Mouse (Mus musculus): ENCODE measurements around the gene Utp11. TPM values are rescaled to one million over a fixed set of nuclear protein-coding genes. Genes with fewer than 3 reads are reported as not detected.

Utp11 gene
- 44.3 TPM for polyA plus RNA-seq (2015; fragmentation: Illumina TruSeq; extraction: RNeasy Lipid Tissue Mini Kit (QIAGEN cat#74804); ENCODE audit: insufficient read depth, low replicate concordance)

DNA sequence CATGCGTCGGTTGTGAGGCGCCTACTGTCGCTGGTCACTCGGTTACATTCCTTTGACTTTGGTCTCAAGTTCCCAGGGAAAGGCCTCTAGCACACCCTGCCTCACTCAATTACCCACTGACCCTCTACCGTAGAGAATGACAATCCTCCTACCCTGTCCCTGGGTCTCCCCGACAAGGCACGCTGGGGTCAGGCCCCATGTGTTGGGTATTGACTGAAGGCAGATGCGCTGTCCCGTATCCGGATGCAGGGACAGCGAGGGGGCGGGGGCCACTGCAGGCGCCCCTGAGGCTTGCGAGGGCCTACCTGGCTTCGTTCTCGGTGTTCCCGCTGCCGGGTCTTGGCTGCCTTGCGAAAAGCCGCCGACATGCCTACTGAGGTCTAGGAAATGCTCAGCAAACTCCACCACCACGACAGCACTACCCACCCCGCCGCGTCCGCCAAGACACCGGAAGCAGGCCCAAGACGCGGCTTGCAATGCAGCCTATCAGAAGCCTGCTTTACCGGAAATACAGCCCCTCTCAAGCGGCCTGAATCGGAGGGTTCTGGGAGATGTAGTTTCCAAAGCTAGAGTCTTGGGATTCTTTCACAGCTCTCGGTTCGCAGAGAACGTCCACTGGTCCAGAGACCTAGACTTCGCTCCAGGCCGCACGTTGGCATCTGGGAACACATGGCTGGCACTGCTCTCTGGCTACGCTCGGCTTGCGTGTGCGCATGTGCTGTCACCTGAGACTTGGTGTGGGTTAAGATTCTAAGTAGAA lies at the start of gene Utp11:
TSS of gene Utp11 (minus strand) at position 466 of the 760 bp plus-strand sequence.

DNA sequence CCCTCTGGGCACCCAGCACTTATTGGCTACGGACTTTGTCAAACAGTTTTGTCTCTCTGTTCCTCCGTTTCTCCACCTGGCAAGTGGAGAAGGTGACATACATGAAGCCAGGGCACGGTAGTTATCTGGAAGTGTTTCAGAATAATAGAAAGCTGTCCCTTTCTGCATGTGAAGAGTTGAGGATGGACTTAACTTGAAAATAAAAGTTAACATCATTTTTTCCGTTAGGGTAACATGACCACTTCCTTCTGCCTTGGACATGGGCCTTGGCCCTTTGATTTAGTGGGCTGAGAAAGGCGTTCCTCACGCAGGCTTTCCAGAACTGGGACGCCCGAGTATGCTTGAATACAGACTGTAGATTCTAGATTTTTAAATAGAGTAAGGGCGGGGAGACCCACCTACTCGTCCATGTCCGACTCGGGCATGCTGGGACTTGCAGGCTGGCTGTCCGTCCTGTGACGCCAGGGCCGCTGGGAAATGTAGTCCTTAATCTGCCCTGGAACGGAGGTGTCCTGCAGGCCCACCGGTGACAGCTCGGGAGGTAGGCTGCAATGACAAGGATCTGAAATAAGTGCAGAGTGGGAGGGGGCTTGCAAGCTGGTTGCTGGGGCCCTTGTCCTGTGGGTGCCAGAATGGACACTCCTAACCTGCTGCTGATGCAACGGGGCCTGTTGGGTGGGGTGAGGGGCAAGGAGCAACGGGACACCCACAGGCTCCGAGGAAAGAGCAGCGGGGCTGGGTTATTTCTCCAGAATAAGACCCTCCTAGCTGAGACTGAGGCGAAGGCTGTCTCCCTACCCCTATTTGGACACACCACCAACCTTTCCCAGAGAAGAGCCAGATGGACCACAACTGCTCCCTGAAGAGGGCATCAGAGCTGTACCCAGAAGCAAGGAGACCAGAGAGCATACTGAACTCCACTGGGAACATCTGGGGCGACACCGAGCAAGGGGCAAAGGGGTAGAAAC lies 48.3 kb upstream of the Utp11 start, which contains the start of gene Inpp5b:
TSS of gene Inpp5b (plus strand) at position 475 of the 968 bp plus-strand sequence.

DNA sequence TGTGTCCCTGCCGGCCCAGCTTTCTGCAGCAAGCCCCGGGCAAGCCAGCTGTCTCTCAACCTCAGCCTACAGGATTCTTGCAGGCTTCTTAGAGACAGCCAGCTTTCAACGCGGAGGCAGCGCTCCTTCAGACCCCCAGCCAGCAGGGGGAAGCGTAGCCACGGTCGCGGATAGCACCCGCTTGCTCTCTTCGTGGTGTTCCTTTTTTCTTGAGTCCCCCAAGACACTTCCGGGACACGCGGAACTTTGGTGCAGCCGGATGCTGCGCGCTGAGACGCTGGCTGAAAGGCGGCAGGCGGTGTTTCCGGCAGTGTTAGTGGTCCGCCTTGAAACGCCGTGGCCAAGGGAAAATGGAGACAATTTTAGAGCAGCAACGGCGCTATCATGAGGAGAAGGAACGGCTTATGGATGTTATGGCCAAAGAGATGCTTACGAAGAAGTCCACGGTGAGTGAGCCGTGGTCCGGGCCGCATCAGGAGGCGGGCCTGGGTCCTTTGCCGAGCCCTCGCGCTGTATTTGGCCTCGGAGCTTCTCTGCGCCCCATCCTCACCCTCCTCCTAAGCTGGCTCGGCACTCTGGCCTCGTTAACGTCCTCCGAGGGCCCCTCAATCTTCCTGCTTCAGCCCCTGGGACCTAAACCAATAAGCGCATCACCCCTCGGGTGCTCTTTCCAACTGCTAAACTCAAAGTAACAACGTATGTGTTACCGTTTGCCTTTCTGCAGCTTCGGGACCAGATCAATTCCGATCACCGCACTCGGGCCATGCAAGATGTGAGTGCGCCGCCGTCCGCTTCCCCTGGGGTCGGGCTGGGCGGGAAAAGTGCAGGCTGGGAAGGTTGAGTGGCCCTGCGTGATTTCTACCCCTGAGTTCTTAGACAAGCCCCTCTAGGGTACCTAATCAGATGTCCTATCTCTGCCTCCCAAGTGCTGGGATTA lies 21.4 kb upstream of the Utp11 start, which contains the start of gene Sf3a3:
TSS of gene Sf3a3 (plus strand) at position 232 of the 937 bp plus-strand sequence.

DNA sequence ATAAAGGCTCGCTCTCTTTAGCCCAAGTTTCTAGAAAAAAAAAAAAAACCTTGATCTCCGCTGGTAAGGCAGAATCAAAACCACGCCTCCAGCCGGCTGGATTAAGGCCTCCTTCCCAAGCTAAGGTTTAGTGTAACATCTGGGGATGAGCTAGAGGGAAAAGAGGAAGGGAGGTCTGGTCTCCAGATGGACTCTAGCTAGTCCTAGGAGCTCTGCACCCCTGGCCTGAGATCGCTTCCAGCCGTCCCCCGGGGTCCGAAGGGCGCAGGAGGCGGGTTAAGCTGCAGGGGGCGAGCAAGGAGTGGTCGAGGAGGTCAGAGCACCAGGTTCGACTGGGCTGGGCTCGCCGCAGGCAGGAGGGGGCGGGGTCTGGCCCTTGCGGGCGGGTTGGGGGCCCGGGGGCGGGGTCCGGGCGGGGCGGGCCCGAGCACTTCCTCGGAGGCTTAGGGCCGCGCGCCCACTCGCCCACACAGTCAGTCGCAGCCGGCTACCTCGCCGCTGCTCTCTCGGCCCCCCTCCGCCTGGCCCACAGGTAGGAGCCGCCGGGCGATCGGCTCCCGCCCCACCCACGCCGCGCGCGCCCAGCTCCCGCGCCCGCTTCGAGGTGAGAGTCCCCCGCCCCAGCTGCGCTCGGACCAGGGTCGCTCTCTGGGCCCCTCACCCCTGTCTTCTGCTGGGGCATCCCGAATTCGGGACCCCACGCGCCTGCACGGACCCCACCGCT lies 7.0 kb upstream of the Utp11 start, which contains the start of gene Fhl3:
TSS of gene Fhl3 (plus strand) at position 454 of the 724 bp plus-strand sequence.

DNA sequence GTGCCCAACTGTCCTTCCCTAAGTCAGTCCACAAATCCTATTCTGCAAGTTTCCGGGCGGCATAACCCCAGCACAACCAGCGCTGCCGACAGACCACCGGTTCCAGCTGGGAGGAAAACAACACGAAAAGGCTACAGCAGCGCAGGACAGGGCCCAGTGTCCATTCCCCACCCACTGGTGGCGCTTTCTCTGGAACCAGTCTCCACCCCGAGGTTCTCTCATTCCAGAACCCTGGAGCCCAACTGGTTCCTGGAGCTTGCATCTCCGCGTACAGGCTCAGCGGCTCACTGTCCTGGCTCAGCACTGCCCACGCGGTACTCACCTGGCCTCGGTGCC lies 36.9 kb downstream of the Utp11 start, which contains the start of gene Pou3f1:
TSS of gene Pou3f1 (plus strand) at position 290 of the 336 bp plus-strand sequence.

Other genes starting within 250 kb of the Utp11 start
- gene 3100002H09Rik, start 82.8 kb downstream of the Utp11 start, polyA plus RNA-seq (2015; fragmentation: Illumina TruSeq; extraction: RNeasy Lipid Tissue Mini Kit (QIAGEN cat#74804); ENCODE audit: insufficient read depth, low replicate concordance) = not detected
- not detected for gene Pou3f1, start 36.8 kb downstream of the Utp11 start, polyA plus RNA-seq (2015; fragmentation: Illumina TruSeq; extraction: RNeasy Lipid Tissue Mini Kit (QIAGEN cat#74804); ENCODE audit: insufficient read depth, low replicate concordance)
- 6.0 TPM for gene Fhl3, start 7.1 kb upstream of the Utp11 start, polyA plus RNA-seq (2015; fragmentation: Illumina TruSeq; extraction: RNeasy Lipid Tissue Mini Kit (QIAGEN cat#74804); ENCODE audit: insufficient read depth, low replicate concordance)
- gene Sf3a3, start 21.2 kb upstream of the Utp11 start, polyA plus RNA-seq (2015; fragmentation: Illumina TruSeq; extraction: RNeasy Lipid Tissue Mini Kit (QIAGEN cat#74804); ENCODE audit: insufficient read depth, low replicate concordance) = 81.0 TPM
- gene Inpp5b, start 48.2 kb upstream of the Utp11 start, polyA plus RNA-seq (2015; fragmentation: Illumina TruSeq; extraction: RNeasy Lipid Tissue Mini Kit (QIAGEN cat#74804); ENCODE audit: insufficient read depth, low replicate concordance) = 61.5 TPM
- gene Mtf1, start 108.5 kb upstream of the Utp11 start, polyA plus RNA-seq (2015; fragmentation: Illumina TruSeq; extraction: RNeasy Lipid Tissue Mini Kit (QIAGEN cat#74804); ENCODE audit: insufficient read depth, low replicate concordance) = 26.3 TPM
- 44.9 TPM for gene Yrdc, start 157.1 kb upstream of the Utp11 start, polyA plus RNA-seq (2015; fragmentation: Illumina TruSeq; extraction: RNeasy Lipid Tissue Mini Kit (QIAGEN cat#74804); ENCODE audit: insufficient read depth, low replicate concordance)
- gene 1110065P20Rik, start 157.6 kb upstream of the Utp11 start, polyA plus RNA-seq (2015; fragmentation: Illumina TruSeq; extraction: RNeasy Lipid Tissue Mini Kit (QIAGEN cat#74804); ENCODE audit: insufficient read depth, low replicate concordance) = 3.5 TPM
- 0.40 TPM for gene Maneal, start 168.6 kb upstream of the Utp11 start, polyA plus RNA-seq (2015; fragmentation: Illumina TruSeq; extraction: RNeasy Lipid Tissue Mini Kit (QIAGEN cat#74804); ENCODE audit: insufficient read depth, low replicate concordance)
- gene Epha10, start 187.3 kb upstream of the Utp11 start, polyA plus RNA-seq (2015; fragmentation: Illumina TruSeq; extraction: RNeasy Lipid Tissue Mini Kit (QIAGEN cat#74804); ENCODE audit: insufficient read depth, low replicate concordance) = not detected
- gene 9930104L06Rik, start 243.4 kb upstream of the Utp11 start, polyA plus RNA-seq (2015; fragmentation: Illumina TruSeq; extraction: RNeasy Lipid Tissue Mini Kit (QIAGEN cat#74804); ENCODE audit: insufficient read depth, low replicate concordance) = 27.9 TPM
- gene Cdca8, start 245.7 kb upstream of the Utp11 start, polyA plus RNA-seq (2015; fragmentation: Illumina TruSeq; extraction: RNeasy Lipid Tissue Mini Kit (QIAGEN cat#74804); ENCODE audit: insufficient read depth, low replicate concordance) = 24.0 TPM